Mouse (Mus musculus): Measurements from ENCODE around the gene Tenm2. TPM values are rescaled to one million over a fixed set of nuclear protein-coding genes. Genes with fewer than 3 reads are reported as not detected.

The Tenm2 gene
- polyA plus RNA-seq, 1 experiment from 2014 or later: 0.80 TPM

DNA sequence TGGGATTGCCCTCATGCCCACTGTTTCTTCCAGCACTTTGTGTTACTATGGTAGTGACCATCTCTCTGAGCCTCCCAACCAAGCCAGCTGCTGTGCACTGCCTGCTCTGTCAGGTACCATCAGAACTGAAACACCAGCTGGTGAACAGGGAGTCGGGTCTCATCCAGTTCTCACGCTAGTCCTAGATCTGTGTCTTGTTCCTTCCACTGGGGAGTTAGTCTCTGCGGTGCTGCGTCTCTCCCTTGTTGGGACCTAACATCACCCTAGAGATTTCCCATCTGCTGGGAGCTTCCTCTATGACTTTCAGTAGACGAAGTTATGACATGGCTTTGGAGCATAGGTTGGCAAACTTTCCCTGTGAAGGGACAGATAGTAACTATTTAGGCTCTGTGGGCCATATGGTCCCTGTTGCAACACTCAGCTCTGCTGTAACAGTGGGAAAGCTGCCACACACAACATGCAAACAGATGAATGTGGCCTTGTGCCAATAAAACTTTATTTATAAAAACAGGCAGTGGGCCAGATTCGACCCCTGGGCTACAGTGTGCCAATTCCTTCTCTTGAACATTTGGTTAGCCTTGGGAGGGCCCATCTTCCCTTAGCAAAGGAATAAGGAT is 1066.7 kb downstream of the Tenm2 start:
- Histone ChIP-seq H3K27ac (no peak overlapping the region), H3K36me3 (ENCODE audit: insufficient read depth, low read length) (no peaks in the 10 kb centered on the region), H3K27me3 (ENCODE audit: insufficient read depth, low read length) (no peaks in the 10 kb centered on the region), H3K4me1 (replicated peaks; ENCODE audit: insufficient read depth, low read length) (no peaks in the 10 kb centered on the region), H3K4me3 (replicated peaks; ENCODE audit: low read depth, low read length) (no peak overlapping the region), H3K9ac (ENCODE audit: low read depth, low read length) (no peak overlapping the region), H3K9me3 (replicated peaks; ENCODE audit: low read length) (no peaks in the 10 kb centered on the region), H3K4me2 (ENCODE audit: low read length) (no peak overlapping the region)
- DNase-seq (ENCODE audit: low spot score) (no peak), ATAC-seq (replicated peaks; ENCODE audit: low FRiP score, low read depth) (no peak)
- 83% methylated on average over 6 of the region's 6 CpGs for WGBS
- TF ChIP-seq CTCF (IDR thresholded peaks at IDR 0.05; ENCODE audit: low read depth): no peak

DNA sequence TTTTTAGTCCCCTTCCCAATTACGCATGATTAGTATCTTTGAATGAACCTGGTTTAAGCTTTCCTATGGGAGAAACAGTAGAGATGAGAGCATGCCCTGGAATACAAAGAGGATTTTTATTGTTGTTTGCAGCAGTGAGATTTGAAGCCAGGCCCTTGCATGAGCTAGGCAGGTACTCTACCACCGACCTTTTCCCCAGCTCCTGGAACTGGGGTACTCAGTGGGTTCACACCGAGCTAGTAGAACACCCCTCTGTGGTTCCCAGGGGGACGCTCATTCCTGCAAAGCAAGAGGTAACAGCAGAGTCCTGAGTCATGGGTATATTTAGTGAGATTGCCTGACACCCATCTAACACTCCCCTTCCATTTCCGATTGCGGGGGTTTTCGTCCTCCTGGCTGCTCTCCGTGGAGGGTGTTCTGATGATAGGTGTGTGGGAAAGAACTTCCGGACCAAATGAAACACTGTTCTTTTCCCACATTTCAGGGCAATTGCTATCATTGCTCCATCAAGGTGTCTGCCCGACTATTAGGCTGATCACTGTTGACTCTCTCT is 1067.9 kb downstream of the Tenm2 start:
- Histone ChIP-seq H3K4me3 (replicated peaks; ENCODE audit: low read depth, low read length) (no peak overlapping the region), H3K9ac (ENCODE audit: low read depth, low read length) (no peak overlapping the region), H3K4me2 (ENCODE audit: low read length) (no peak overlapping the region), H3K36me3 (ENCODE audit: insufficient read depth, low read length) (no peaks in the 10 kb centered on the region), H3K27ac (no peak overlapping the region), H3K27me3 (ENCODE audit: insufficient read depth, low read length) (no peaks in the 10 kb centered on the region), H3K9me3 (replicated peaks; ENCODE audit: low read length) (no peaks in the 10 kb centered on the region), H3K4me1 (replicated peaks; ENCODE audit: insufficient read depth, low read length) (no peaks in the 10 kb centered on the region)
- no peak for ATAC-seq (replicated peaks; ENCODE audit: low FRiP score, low read depth)
- no peak for TF ChIP-seq CTCF (IDR thresholded peaks at IDR 0.05; ENCODE audit: low read depth)
- DNase-seq (ENCODE audit: low spot score): no peak
- 85% methylated on average over 10 of the region's 10 CpGs for WGBS

DNA sequence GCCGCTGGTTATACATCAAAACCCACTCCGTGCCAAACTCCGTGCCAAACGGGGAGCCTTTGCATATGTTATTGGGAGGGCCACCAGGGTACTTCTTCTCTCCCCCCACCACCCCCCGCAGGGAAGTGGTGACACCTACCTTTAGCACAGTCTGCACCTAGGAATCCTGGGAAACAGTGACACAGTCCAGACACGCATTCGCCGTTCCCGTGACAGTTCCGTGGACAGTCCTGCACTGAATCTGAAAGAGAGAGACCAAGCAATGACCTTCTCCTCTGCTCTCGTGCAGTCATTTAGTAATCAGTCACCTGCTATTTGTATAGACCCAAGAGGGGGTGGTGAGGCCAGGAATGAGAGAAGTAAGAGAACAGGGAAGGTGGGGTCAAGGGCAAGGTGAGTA is 1072.2 kb downstream of the Tenm2 start:
- Histone ChIP-seq H3K9me3 (replicated peaks; ENCODE audit: low read length) (no peaks in the 10 kb centered on the region), H3K27ac (no peak overlapping the region), H3K36me3 (ENCODE audit: insufficient read depth, low read length) (no peaks in the 10 kb centered on the region), H3K9ac (ENCODE audit: low read depth, low read length) (no peak overlapping the region), H3K4me1 (replicated peaks; ENCODE audit: insufficient read depth, low read length) (no peaks in the 10 kb centered on the region), H3K4me2 (ENCODE audit: low read length) (no peak overlapping the region), H3K27me3 (ENCODE audit: insufficient read depth, low read length) (no peaks in the 10 kb centered on the region), H3K4me3 (replicated peaks; ENCODE audit: low read depth, low read length) (no peak overlapping the region)
- peak; percentile 25; the same call in 1 of the 2 replicates for ATAC-seq (replicated peaks; ENCODE audit: low FRiP score, low read depth)
- no peak for DNase-seq (ENCODE audit: low spot score)
- TF ChIP-seq CTCF (IDR thresholded peaks at IDR 0.05; ENCODE audit: low read depth): no peak
- 71% methylated on average over 11 of the region's 11 CpGs for WGBS

DNA sequence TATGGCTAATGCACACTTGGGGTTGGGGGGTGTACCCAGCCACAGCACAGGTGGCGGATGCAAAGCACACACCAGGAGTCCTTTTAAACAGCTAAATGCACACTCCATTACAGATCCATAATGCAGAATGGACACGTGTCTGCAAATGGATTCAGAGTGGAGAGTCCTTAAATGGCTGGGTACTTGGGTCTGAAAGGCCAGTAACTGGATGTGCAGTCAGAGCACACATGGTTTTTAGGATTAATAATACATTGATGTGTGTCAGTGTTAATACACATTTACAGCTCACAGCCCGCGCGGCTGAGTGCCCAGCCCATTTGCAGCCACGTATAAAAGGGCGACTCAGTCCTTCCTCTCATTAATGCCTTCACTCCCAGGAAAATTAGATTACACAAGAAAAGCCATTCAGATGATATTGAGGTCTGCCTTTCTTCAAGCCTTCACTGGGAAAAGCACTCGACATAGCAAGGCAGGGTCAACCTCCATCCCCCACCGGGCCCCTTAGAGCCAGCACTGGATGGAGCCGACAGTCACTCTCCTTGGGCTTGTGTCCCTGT is 1073.9 kb downstream of the Tenm2 start:
- no peak overlapping the region for H3K4me3 ChIP-seq (replicated peaks; ENCODE audit: low read depth, low read length)
- ATAC-seq (replicated peaks; ENCODE audit: low FRiP score, low read depth): no peak
- DNase-seq (ENCODE audit: low spot score): no peak

DNA sequence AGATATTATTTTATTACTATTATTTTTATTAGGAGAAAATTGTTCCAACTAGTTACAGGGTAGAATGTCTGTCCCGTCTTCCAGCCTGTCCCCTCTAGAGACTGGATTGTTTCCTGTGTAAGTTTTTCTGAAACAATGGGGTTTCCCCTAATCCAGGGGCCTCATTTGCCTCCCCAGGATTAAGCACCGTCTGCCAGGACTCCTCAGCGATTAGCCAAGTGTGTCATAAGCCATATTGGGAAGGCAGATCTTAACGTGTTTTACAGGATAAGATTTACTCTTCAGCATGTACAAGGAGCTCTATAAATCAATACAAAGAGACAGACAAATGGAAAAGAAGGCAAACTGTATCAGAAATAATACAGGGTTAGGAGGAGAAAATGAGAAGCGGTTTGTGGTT is 1082.3 kb downstream of the Tenm2 start:
- no peak overlapping the region for H3K9ac ChIP-seq (ENCODE audit: low read depth, low read length)
- no peaks in the 10 kb centered on the region for H3K27me3 ChIP-seq (ENCODE audit: insufficient read depth, low read length)
- H3K4me1 ChIP-seq (replicated peaks; ENCODE audit: insufficient read depth, low read length): no peaks in the 10 kb centered on the region
- H3K4me3 ChIP-seq (replicated peaks; ENCODE audit: low read depth, low read length): no peak overlapping the region
- H3K9me3 ChIP-seq (replicated peaks; ENCODE audit: low read length): no peaks in the 10 kb centered on the region
- H3K4me2 ChIP-seq (ENCODE audit: low read length): no peak overlapping the region
- H3K36me3 ChIP-seq (ENCODE audit: insufficient read depth, low read length): no peaks in the 10 kb centered on the region
- no peak for TF ChIP-seq CTCF (IDR thresholded peaks at IDR 0.05; ENCODE audit: low read depth)
- 47% methylated on average over 5 of the region's 5 CpGs for WGBS
- H3K27ac ChIP-seq: no peak overlapping the region
- ATAC-seq (replicated peaks; ENCODE audit: low FRiP score, low read depth) (no peak), DNase-seq (ENCODE audit: low spot score) (no peak)

More for the DNA sequence above, 1073.9 kb downstream of the Tenm2 start:
- Histone ChIP-seq H3K27ac (no peak overlapping the region), H3K4me2 (ENCODE audit: low read length) (no peak overlapping the region), H3K9me3 (replicated peaks; ENCODE audit: low read length) (no peaks in the 10 kb centered on the region), H3K4me1 (replicated peaks; ENCODE audit: insufficient read depth, low read length) (no peaks in the 10 kb centered on the region), H3K9ac (ENCODE audit: low read depth, low read length) (no peak overlapping the region), H3K27me3 (ENCODE audit: insufficient read depth, low read length) (no peaks in the 10 kb centered on the region), H3K36me3 (ENCODE audit: insufficient read depth, low read length) (no peaks in the 10 kb centered on the region)
- TF ChIP-seq CTCF (IDR thresholded peaks at IDR 0.05; ENCODE audit: low read depth): no peak
- 71% methylated on average over 10 of the region's 10 CpGs for WGBS

- H3K36me3 ChIP-seq (ENCODE audit: insufficient read depth, low read length): no peaks in the 10 kb centered on the region
- no peak overlapping the region for H3K27ac ChIP-seq
- H3K4me3 ChIP-seq (replicated peaks; ENCODE audit: low read depth, low read length): no peak overlapping the region
- no peaks in the 10 kb centered on the region for H3K4me1 ChIP-seq (replicated peaks; ENCODE audit: insufficient read depth, low read length)
- no peaks in the 10 kb centered on the region for H3K27me3 ChIP-seq (ENCODE audit: insufficient read depth, low read length)
- H3K9me3 ChIP-seq (replicated peaks; ENCODE audit: low read length): no peaks in the 10 kb centered on the region
- DNase-seq (ENCODE audit: low spot score): no peak
- no peak overlapping the region for H3K9ac ChIP-seq (ENCODE audit: low read depth, low read length)
- ATAC-seq (replicated peaks; ENCODE audit: low FRiP score, low read depth): no peak
- TF ChIP-seq CTCF (IDR thresholded peaks at IDR 0.05; ENCODE audit: low read depth): no peak
- 24% methylated on average over 9 of the region's 9 CpGs for WGBS
- H3K4me2 ChIP-seq (ENCODE audit: low read length): no peak overlapping the region
These were observed 1082.8 kb downstream of the Tenm2 start for GRCm38 (mm10) chr11:36153011-36153410.

All from kidney, postnatal 0 days (tissue).